Mouse (Mus musculus) forebrain, embryonic 16.5 days (tissue): ENCODE measurements around the gene Aknad1. TPM values are rescaled to one million over a fixed set of nuclear protein-coding genes. Genes with fewer than 3 reads are reported as not detected.

Experiments used
- ATAC-seq: fragments of 200-750 bp; cut with Nextera tagmentation; 2 replicates; pipeline ENCODE4 v1.8.0; 2017; ENCODE audit warnings: mild to moderate bottlenecking, moderate library complexity
- H3K27ac ChIP-seq: fragments of 300-500 bp; sonication (generic); 2 replicates; pipeline ENCODE4 v1.5.1; 2014; ENCODE audit warnings: low read length, control low read depth
- H3K27me3 ChIP-seq: fragments of 300-500 bp; sonication (generic); replicated peaks from 2 replicates; pipeline ENCODE4 v1.6.1; 2014; ENCODE audit warnings: low read length; ENCODE audit not compliant: control insufficient read depth, insufficient read depth
- H3K36me3 ChIP-seq: fragments of 300-500 bp; sonication (generic); 2 replicates; pipeline ENCODE4 v1.6.1; 2014; ENCODE audit not compliant: control insufficient read depth, insufficient read depth
- H3K4me1 ChIP-seq: fragments of 300-500 bp; sonication (generic); replicated peaks from 2 replicates; pipeline ENCODE4 v1.6.1; 2014; ENCODE audit warnings: low read length; ENCODE audit not compliant: control insufficient read depth, insufficient read depth
- H3K4me2 ChIP-seq: fragments of 300-500 bp; sonication (generic); 2 replicates; pipeline ENCODE4 v1.6.1; 2014; ENCODE audit warnings: mild to moderate bottlenecking, low read length, control low read depth
- H3K4me3 ChIP-seq: fragments of 300-500 bp; sonication (generic); replicated peaks from 2 replicates; pipeline ENCODE4 v1.5.1; 2014; ENCODE audit warnings: mild to moderate bottlenecking, low read length, control low read depth
- H3K9ac ChIP-seq: fragments of 300-500 bp; sonication (generic); replicated peaks from 2 replicates; pipeline ENCODE4 v1.6.1; 2014; ENCODE audit warnings: low read depth, low read length, control low read depth
- H3K9me3 ChIP-seq: fragments of 300-500 bp; sonication (generic); 2 replicates; pipeline ENCODE4 v1.6.1; 2016; ENCODE audit warnings: low read length; ENCODE audit not compliant: control insufficient read depth
- WGBS: fragments of 180-500 bp; shearing (Covaris S2); extraction: QIAGEN DNeasy Blood & Tissue Kit; methylation state at CpG from one replicate; pipeline ENCODE4 v1.1.7; 2014; 5-methylcytosine and 5-hydroxymethylcytosine counted together
- polyA plus RNA-seq: library from polyadenylated mRNA; unstranded; fragments of >200 nt; fragmentation: Nextera tagmentation; extraction: Ambion mirVana; gene quantifications from 2 replicates; pipeline ENCODE4 v1.2.1, GENCODE M21; 2015

Aknad1 gene
- polyA plus RNA-seq, 1 experiment from 2014 or later = not detected

- Histone ChIP-seq H3K36me3 (no peaks in the 10 kb centered on the region), H3K27ac (no peak overlapping the region), H3K9ac (no peak overlapping the region), H3K27me3 (no peaks in the 10 kb centered on the region), H3K4me1 (peaks cover 4% of the 10 kb centered on the region; the same call in 1 of the 2 replicates), H3K4me2 (no peak overlapping the region), H3K9me3 (no peaks in the 10 kb centered on the region), H3K4me3 (no peak overlapping the region)
- no peak for ATAC-seq
- 91% methylated on average over 13 of the region's 13 CpGs for WGBS
Measured at GRCm38 (mm10) chr3:108772211-108772610, 32.8 kb downstream of the Aknad1 start.

- H3K36me3 ChIP-seq = no peaks in the 10 kb centered on the region
- 85% methylated on average over 3 of the region's 3 CpGs for WGBS
- H3K4me3 ChIP-seq = no peak overlapping the region
- no peak overlapping the region for H3K4me2 ChIP-seq
- H3K9me3 ChIP-seq = no peaks in the 10 kb centered on the region
- H3K27ac ChIP-seq = no peak overlapping the region
- H3K27me3 ChIP-seq = no peaks in the 10 kb centered on the region
- no peak overlapping the region for H3K9ac ChIP-seq
- peaks cover 4% of the 10 kb centered on the region; the same call in 1 of the 2 replicates for H3K4me1 ChIP-seq
- ATAC-seq = no peak
Measured at GRCm38 (mm10) chr3:108772811-108773210, 33.4 kb downstream of the Aknad1 start.

- ATAC-seq = no peak
- H3K4me2 ChIP-seq = no peak overlapping the region
Measured at GRCm38 (mm10) chr3:108778761-108779540, 39.5 kb downstream of the Aknad1 start.

GRCm38 (mm10) chr3:108781238-108781883 lies 41.9 kb downstream of the Aknad1 start:
- Histone ChIP-seq H3K27me3 (no peaks in the 10 kb centered on the region), H3K36me3 (no peaks in the 10 kb centered on the region), H3K9me3 (0 out of 2 replicates have a peak, but pooled peaks cover 2% of the 10 kb centered on the region), H3K4me1 (peaks cover 5% of the 10 kb centered on the region), H3K27ac (no peak overlapping the region), H3K4me2 (no peak overlapping the region), H3K9ac (no peak overlapping the region), H3K4me3 (no peak overlapping the region)
- 60% methylated on average over 10 of the region's 10 CpGs for WGBS
- peak; percentile 47; the same call in 1 of the 2 replicates for ATAC-seq

More at GRCm38 (mm10) chr3:108778761-108779540, 39.5 kb downstream of the Aknad1 start:
- Histone ChIP-seq H3K4me1 (peaks cover 5% of the 10 kb centered on the region), H3K4me3 (no peak overlapping the region), H3K9me3 (no peaks in the 10 kb centered on the region), H3K9ac (no peak overlapping the region), H3K27me3 (no peaks in the 10 kb centered on the region), H3K27ac (no peak overlapping the region), H3K36me3 (no peaks in the 10 kb centered on the region)
- WGBS = 69% methylated on average over 4 of the region's 4 CpGs

GRCm38 (mm10) chr3:108781884-108782270 lies 42.4 kb downstream of the Aknad1 start:
- WGBS = 76% methylated on average over 5 of the region's 5 CpGs

GRCm38 (mm10) chr3:108782364-108782895 lies 43.0 kb downstream of the Aknad1 start:
- no peak for ATAC-seq
- no peaks in the 10 kb centered on the region for H3K27me3 ChIP-seq
- 0 out of 2 replicates have a peak, but pooled peaks cover 2% of the 10 kb centered on the region for H3K9me3 ChIP-seq
- H3K27ac ChIP-seq = no peak overlapping the region
- peaks cover 5% of the 10 kb centered on the region for H3K4me1 ChIP-seq
- H3K36me3 ChIP-seq = no peaks in the 10 kb centered on the region
- 80% methylated on average over 6 of the region's 6 CpGs for WGBS
- no peak overlapping the region for H3K4me2 ChIP-seq
- H3K4me3 ChIP-seq = no peak overlapping the region
- no peak overlapping the region for H3K9ac ChIP-seq

More at GRCm38 (mm10) chr3:108781884-108782270, 42.4 kb downstream of the Aknad1 start:
- H3K27me3 ChIP-seq = no peaks in the 10 kb centered on the region
- H3K27ac ChIP-seq = no peak overlapping the region
- no peaks in the 10 kb centered on the region for H3K36me3 ChIP-seq
- H3K4me3 ChIP-seq = no peak overlapping the region
- ATAC-seq = 0 out of 2 replicates have a peak, but pooled peaks have one; percentile 3
- no peak overlapping the region for H3K9ac ChIP-seq
- 0 out of 2 replicates have a peak, but pooled peaks cover 2% of the 10 kb centered on the region for H3K9me3 ChIP-seq
- no peak overlapping the region for H3K4me2 ChIP-seq
- peaks cover 5% of the 10 kb centered on the region for H3K4me1 ChIP-seq

- WGBS = 63% methylated on average over 6 of the region's 6 CpGs
- Histone ChIP-seq H3K9me3 (0 out of 2 replicates have a peak, but pooled peaks cover 2% of the 10 kb centered on the region), H3K4me2 (no peak overlapping the region), H3K27me3 (no peaks in the 10 kb centered on the region), H3K27ac (no peak overlapping the region), H3K9ac (no peak overlapping the region), H3K4me1 (peaks cover under 1% of the 10 kb centered on the region), H3K4me3 (no peak overlapping the region), H3K36me3 (no peaks in the 10 kb centered on the region)
- no peak for ATAC-seq
Measured at GRCm38 (mm10) chr3:108786520-108786919, 47.1 kb downstream of the Aknad1 start.

- ATAC-seq = no peak
- H3K9me3 ChIP-seq = 0 out of 2 replicates have a peak, but pooled peaks cover 2% of the 10 kb centered on the region
- 82% methylated on average over 12 of the region's 12 CpGs for WGBS
- H3K9ac ChIP-seq = no peak overlapping the region
- H3K4me1 ChIP-seq = no peaks in the 10 kb centered on the region
- H3K4me3 ChIP-seq = no peak overlapping the region
- H3K4me2 ChIP-seq = no peak overlapping the region
- H3K27me3 ChIP-seq = no peaks in the 10 kb centered on the region
- no peak overlapping the region for H3K27ac ChIP-seq
- H3K36me3 ChIP-seq = no peaks in the 10 kb centered on the region
Measured at GRCm38 (mm10) chr3:108787754-108788454, 48.4 kb downstream of the Aknad1 start.

- WGBS = 88% methylated on average over 4 of the region's 4 CpGs
- no peaks in the 10 kb centered on the region for H3K27me3 ChIP-seq
Measured at GRCm38 (mm10) chr3:108788455-108788794, 49.0 kb downstream of the Aknad1 start.

More at GRCm38 (mm10) chr3:108788455-108788794, 49.0 kb downstream of the Aknad1 start:
- H3K4me2 ChIP-seq = no peak overlapping the region
- no peak overlapping the region for H3K4me3 ChIP-seq
- H3K36me3 ChIP-seq = no peaks in the 10 kb centered on the region
- no peak overlapping the region for H3K27ac ChIP-seq
- no peak for ATAC-seq
- H3K9ac ChIP-seq = no peak overlapping the region
- no peaks in the 10 kb centered on the region for H3K4me1 ChIP-seq
- H3K9me3 ChIP-seq = 0 out of 2 replicates have a peak, but pooled peaks cover 2% of the 10 kb centered on the region
